Mouse (Mus musculus): ENCODE results near the gene Bach2.

Bach2 gene

GRCm38 (mm10) chr4:32520628-32521360 is 282.2 kb downstream of the Bach2 start:
- no peak for DNase-seq (ENCODE audit: extremely low spot score, low read depth, low spot score)

- no peak for DNase-seq (ENCODE audit: extremely low spot score, low read depth, low spot score)
Measured at GRCm38 (mm10) chr4:32521361-32521740, 282.7 kb downstream of the Bach2 start.

- no peak for DNase-seq (ENCODE audit: extremely low spot score, low read depth, low spot score)
Measured at GRCm38 (mm10) chr4:32522013-32522412, 283.4 kb downstream of the Bach2 start.

GRCm38 (mm10) chr4:32524282-32524681 is 285.7 kb downstream of the Bach2 start:
- no peak for DNase-seq (ENCODE audit: extremely low spot score, low read depth, low spot score)

- DNase-seq (ENCODE audit: extremely low spot score, low read depth, low spot score): no peak
Measured at GRCm38 (mm10) chr4:32525000-32525399, 286.4 kb downstream of the Bach2 start.

- no peak for DNase-seq (ENCODE audit: extremely low spot score, low read depth, low spot score)
Measured at GRCm38 (mm10) chr4:32526228-32526836, 287.7 kb downstream of the Bach2 start.

- no peak for DNase-seq (ENCODE audit: extremely low spot score, low read depth, low spot score)
Measured at GRCm38 (mm10) chr4:32529443-32529995, 290.9 kb downstream of the Bach2 start.

- no peak for DNase-seq (ENCODE audit: extremely low spot score, low read depth, low spot score)
Measured at GRCm38 (mm10) chr4:32530421-32530920, 291.9 kb downstream of the Bach2 start.

- no peak for DNase-seq (ENCODE audit: extremely low spot score, low read depth, low spot score)
Measured at GRCm38 (mm10) chr4:32530921-32531846, 292.6 kb downstream of the Bach2 start.

- no peak for DNase-seq (ENCODE audit: extremely low spot score, low read depth, low spot score)
Measured at GRCm38 (mm10) chr4:32532079-32532478, 293.5 kb downstream of the Bach2 start.

GRCm38 (mm10) chr4:32533735-32534134 is 295.1 kb downstream of the Bach2 start:
- DNase-seq (ENCODE audit: extremely low spot score, low read depth, low spot score): no peak

- no peak for DNase-seq (ENCODE audit: extremely low spot score, low read depth, low spot score)
Measured at GRCm38 (mm10) chr4:32535626-32536025, 297.0 kb downstream of the Bach2 start.

GRCm38 (mm10) chr4:32536870-32537508 is 298.4 kb downstream of the Bach2 start:
- no peak for DNase-seq (ENCODE audit: extremely low spot score, low read depth, low spot score)

GRCm38 (mm10) chr4:32538088-32538487 is 299.5 kb downstream of the Bach2 start:
- DNase-seq (ENCODE audit: extremely low spot score, low read depth, low spot score): no peak

- no peak for DNase-seq (ENCODE audit: extremely low spot score, low read depth, low spot score)
Measured at GRCm38 (mm10) chr4:32538488-32538887, 299.9 kb downstream of the Bach2 start.

- no peak for DNase-seq (ENCODE audit: extremely low spot score, low read depth, low spot score)
Measured at GRCm38 (mm10) chr4:32538987-32539386, 300.4 kb downstream of the Bach2 start.

- no peak for DNase-seq (ENCODE audit: extremely low spot score, low read depth, low spot score)
Measured at GRCm38 (mm10) chr4:32544821-32545545, 306.4 kb downstream of the Bach2 start.

- no peak for DNase-seq (ENCODE audit: extremely low spot score, low read depth, low spot score)
Measured at GRCm38 (mm10) chr4:32545548-32545947, 306.9 kb downstream of the Bach2 start.

- no peak for DNase-seq (ENCODE audit: extremely low spot score, low read depth, low spot score)
Measured at GRCm38 (mm10) chr4:32549150-32549549, 310.5 kb downstream of the Bach2 start.

- no peak for DNase-seq (ENCODE audit: extremely low spot score, low read depth, low spot score)
Measured at GRCm38 (mm10) chr4:32551337-32551736, 312.7 kb downstream of the Bach2 start.

Measured in hindlimb bud, embryonic 11.5 days (tissue).